Mouse (Mus musculus) limb, embryonic 11.5 days (tissue): ENCODE results near the gene Npb. TPM values are rescaled to one million over a fixed set of nuclear protein-coding genes. Genes with fewer than 3 reads are reported as not detected.
A peak's percentile ranks its signal among the peaks of the same experiment; 100 is the strongest.

Experiments used
- ATAC-seq: fragments of 200-750 bp; cut with Nextera tagmentation; 2 replicates; pipeline ENCODE4 v1.8.0; 2017; ENCODE audit warnings: low read depth; ENCODE audit not compliant: insufficient number of reproducible peaks, low FRiP score, low TSS enrichment
- DNase-seq: peaks from one replicate; pipeline ENCODE4 v3.0.0-alpha.2; 2015; ENCODE audit warnings: low spot score
- H3K27ac ChIP-seq: fragments of 300-500 bp; sonication (generic); replicated peaks from 2 replicates; pipeline ENCODE4 v1.5.1; 2014; ENCODE audit warnings: low read depth, mild to moderate bottlenecking, low read length
- H3K27me3 ChIP-seq: fragments of 300-500 bp; sonication (generic); 2 replicates; pipeline ENCODE4 v1.6.1; 2014; ENCODE audit warnings: mild to moderate bottlenecking, low read length, mixed read lengths; ENCODE audit not compliant: control insufficient read depth, insufficient read depth
- H3K36me3 ChIP-seq: fragments of 300-500 bp; sonication (generic); 2 replicates; pipeline ENCODE4 v1.6.1; 2014; ENCODE audit warnings: mild to moderate bottlenecking, low read length, moderate library complexity, mixed read lengths; ENCODE audit not compliant: control insufficient read depth, insufficient read depth
- H3K4me1 ChIP-seq: fragments of 300-500 bp; sonication (generic); 2 replicates; pipeline ENCODE4 v1.6.1; 2014; ENCODE audit warnings: low read length, mixed read lengths; ENCODE audit not compliant: control insufficient read depth, insufficient read depth
- H3K4me2 ChIP-seq: fragments of 300-500 bp; sonication (generic); 2 replicates; pipeline ENCODE4 v1.6.1; 2014; ENCODE audit warnings: low read depth, mild to moderate bottlenecking, moderate library complexity; ENCODE audit not compliant: severe bottlenecking
- H3K4me3 ChIP-seq: fragments of 300-500 bp; sonication (generic); 2 replicates; pipeline ENCODE4 v1.5.1; 2014; ENCODE audit warnings: low read depth, low read length
- H3K9ac ChIP-seq: fragments of 300-500 bp; sonication (generic); 2 replicates; pipeline ENCODE4 v1.6.1; 2014; ENCODE audit warnings: mild to moderate bottlenecking, low read length
- H3K9me3 ChIP-seq: fragments of 300-500 bp; sonication (generic); 2 replicates; pipeline ENCODE4 v1.6.1; 2016; ENCODE audit warnings: low read length; ENCODE audit not compliant: control insufficient read depth
- WGBS: fragments of 180-500 bp; shearing (Covaris S2); extraction: QIAGEN DNeasy Blood & Tissue Kit; methylation state at CpG from one replicate; pipeline ENCODE4 v1.1.7; 2014; 5-methylcytosine and 5-hydroxymethylcytosine counted together
- polyA plus RNA-seq: library from polyadenylated mRNA; unstranded; fragments of >200 nt; fragmentation: Nextera tagmentation; extraction: Ambion mirVana; gene quantifications from 2 replicates; pipeline ENCODE4 v1.2.1, GENCODE M21; 2014

Gene Npb
- polyA plus RNA-seq, 1 experiment from 2014 or later: 1.4 TPM

- H3K27me3 ChIP-seq: no peaks in the 10 kb centered on the region
- no peak overlapping the region for H3K4me2 ChIP-seq
- peaks cover 18% of the 10 kb centered on the region for H3K4me1 ChIP-seq
- DNase-seq (no peak), ATAC-seq (no peak)
- H3K4me3 ChIP-seq: no peak overlapping the region
- H3K9me3 ChIP-seq: no peaks in the 10 kb centered on the region
- H3K36me3 ChIP-seq: no peaks in the 10 kb centered on the region
- 49% methylated on average over 9 of the region's 9 CpGs for WGBS
- no peak overlapping the region for H3K27ac ChIP-seq
- peak overlapping the region; percentile 45 for H3K9ac ChIP-seq
These were observed 33.0 kb downstream of the Npb start for GRCm38 (mm10) chr11:120641255-120641654.

- Histone ChIP-seq H3K9me3 (no peaks in the 10 kb centered on the region), H3K27me3 (no peaks in the 10 kb centered on the region), H3K4me1 (peaks cover 18% of the 10 kb centered on the region), H3K4me3 (no peak overlapping the region), H3K36me3 (no peaks in the 10 kb centered on the region), H3K4me2 (no peak overlapping the region), H3K9ac (peak overlapping the region; percentile 45; the same call in 1 of the 2 replicates), H3K27ac (no peak overlapping the region)
- no peak for DNase-seq
- 79% methylated on average over 8 of the region's 8 CpGs for WGBS
- no peak for ATAC-seq
These were observed 33.6 kb downstream of the Npb start for GRCm38 (mm10) chr11:120641869-120642268.

GRCm38 (mm10) chr11:120642939-120643600, 34.8 kb downstream of the Npb start:
- Histone ChIP-seq H3K4me3 (peak overlapping the region; percentile 47), H3K4me2 (peak overlapping the region; percentile 92), H3K36me3 (no peaks in the 10 kb centered on the region), H3K9me3 (no peaks in the 10 kb centered on the region), H3K9ac (peak overlapping the region; percentile 67), H3K4me1 (peaks cover 23% of the 10 kb centered on the region), H3K27me3 (no peaks in the 10 kb centered on the region), H3K27ac (no peak overlapping the region; the same call in 1 of the 2 replicates)
- ATAC-seq: peak; percentile 33; the same call in 1 of the 2 replicates
- DNase-seq: no peak
- under 1% methylated on average over 18 of the region's 18 CpGs for WGBS

GRCm38 (mm10) chr11:120643601-120643987, 35.3 kb downstream of the Npb start, which contains the start of gene Pycr1:
Gene Pycr1, minus strand, starts transcription at chr11:120643769.
- Histone ChIP-seq H3K4me2 (peak within 1 kb of the TSS; percentile 92), H3K27ac (no peak within 1 kb of the TSS; the same call in 1 of the 2 replicates), H3K4me3 (peak within 1 kb of the TSS; percentile 47), H3K27me3 (no peaks in the 10 kb centered on the region), H3K9me3 (no peaks in the 10 kb centered on the region), H3K9ac (peak within 1 kb of the TSS; percentile 67), H3K36me3 (no peaks in the 10 kb centered on the region), H3K4me1 (peaks cover 25% of the 10 kb centered on the region)
- WGBS: under 1% methylated on average over 15 of the region's 15 CpGs
- ATAC-seq: peak; percentile 97
- DNase-seq: peak; percentile 96

- no peaks in the 10 kb centered on the region for H3K27me3 ChIP-seq
- no peaks in the 10 kb centered on the region for H3K36me3 ChIP-seq
- no peak overlapping the region for H3K9ac ChIP-seq
- ATAC-seq (no peak), DNase-seq (no peak)
- WGBS: 75% methylated on average over 35 of the region's 35 CpGs
- H3K4me1 ChIP-seq: peaks cover 17% of the 10 kb centered on the region
- H3K4me3 ChIP-seq: no peak overlapping the region
- H3K27ac ChIP-seq: no peak overlapping the region
- H3K9me3 ChIP-seq: no peaks in the 10 kb centered on the region
- peak overlapping the region; percentile 20; the same call in 1 of the 2 replicates for H3K4me2 ChIP-seq
These were observed 39.0 kb downstream of the Npb start for GRCm38 (mm10) chr11:120647047-120647830.

GRCm38 (mm10) chr11:120648001-120648476, 39.8 kb downstream of the Npb start, which contains the start of gene Myadml2:
Gene Myadml2, minus strand, starts transcription at chr11:120648158.
- no peaks in the 10 kb centered on the region for H3K27me3 ChIP-seq
- no peak within 1 kb of the TSS for H3K4me3 ChIP-seq
- H3K27ac ChIP-seq: no peak within 1 kb of the TSS
- no peaks in the 10 kb centered on the region for H3K9me3 ChIP-seq
- peaks cover 9% of the 10 kb centered on the region for H3K4me1 ChIP-seq
- H3K36me3 ChIP-seq: no peaks in the 10 kb centered on the region
- DNase-seq: peak; percentile 63
- 0 out of 2 replicates have a peak, but pooled peaks have one; percentile 45 for ATAC-seq
- no peak within 1 kb of the TSS for H3K9ac ChIP-seq
- H3K4me2 ChIP-seq: peak within 1 kb of the TSS; percentile 20
- 2% methylated on average over 13 of the region's 13 CpGs for WGBS

GRCm38 (mm10) chr11:120651872-120652271, 43.6 kb downstream of the Npb start:
- Histone ChIP-seq H3K27ac (no peak overlapping the region), H3K9ac (no peak overlapping the region)
- no peak for DNase-seq

GRCm38 (mm10) chr11:120654741-120655140, 46.5 kb downstream of the Npb start:
- no peaks in the 10 kb centered on the region for H3K9me3 ChIP-seq
- H3K27me3 ChIP-seq: peaks cover 18% of the 10 kb centered on the region
- 79% methylated on average over 3 of the region's 3 CpGs for WGBS

More at GRCm38 (mm10) chr11:120651872-120652271, 43.6 kb downstream of the Npb start:
- no peaks in the 10 kb centered on the region for H3K27me3 ChIP-seq
- ATAC-seq: no peak
- 80% methylated on average over 3 of the region's 3 CpGs for WGBS
- H3K4me3 ChIP-seq: no peak overlapping the region
- no peaks in the 10 kb centered on the region for H3K9me3 ChIP-seq
- no peak overlapping the region for H3K4me2 ChIP-seq
- peaks cover 7% of the 10 kb centered on the region for H3K4me1 ChIP-seq
- no peaks in the 10 kb centered on the region for H3K36me3 ChIP-seq

More at GRCm38 (mm10) chr11:120654741-120655140, 46.5 kb downstream of the Npb start:
- ATAC-seq (no peak), DNase-seq (no peak)
- Histone ChIP-seq H3K36me3 (no peaks in the 10 kb centered on the region), H3K4me3 (no peak overlapping the region), H3K4me2 (no peak overlapping the region), H3K27ac (no peak overlapping the region), H3K9ac (no peak overlapping the region), H3K4me1 (peaks cover 9% of the 10 kb centered on the region)
